Mouse (Mus musculus) 416B (cell line): Measurements from ENCODE around the gene Hnrnph3.

Experiments
- DNase-seq: peaks from one replicate; pipeline ENCODE4 v3.0.0; 2011; ENCODE audit warnings: low read depth

Gene Hnrnph3

GRCm38 (mm10) chr10:63028396-63028795 lies 4.4 kb upstream of the Hnrnph3 start:
- no peak for DNase-seq

DNA sequence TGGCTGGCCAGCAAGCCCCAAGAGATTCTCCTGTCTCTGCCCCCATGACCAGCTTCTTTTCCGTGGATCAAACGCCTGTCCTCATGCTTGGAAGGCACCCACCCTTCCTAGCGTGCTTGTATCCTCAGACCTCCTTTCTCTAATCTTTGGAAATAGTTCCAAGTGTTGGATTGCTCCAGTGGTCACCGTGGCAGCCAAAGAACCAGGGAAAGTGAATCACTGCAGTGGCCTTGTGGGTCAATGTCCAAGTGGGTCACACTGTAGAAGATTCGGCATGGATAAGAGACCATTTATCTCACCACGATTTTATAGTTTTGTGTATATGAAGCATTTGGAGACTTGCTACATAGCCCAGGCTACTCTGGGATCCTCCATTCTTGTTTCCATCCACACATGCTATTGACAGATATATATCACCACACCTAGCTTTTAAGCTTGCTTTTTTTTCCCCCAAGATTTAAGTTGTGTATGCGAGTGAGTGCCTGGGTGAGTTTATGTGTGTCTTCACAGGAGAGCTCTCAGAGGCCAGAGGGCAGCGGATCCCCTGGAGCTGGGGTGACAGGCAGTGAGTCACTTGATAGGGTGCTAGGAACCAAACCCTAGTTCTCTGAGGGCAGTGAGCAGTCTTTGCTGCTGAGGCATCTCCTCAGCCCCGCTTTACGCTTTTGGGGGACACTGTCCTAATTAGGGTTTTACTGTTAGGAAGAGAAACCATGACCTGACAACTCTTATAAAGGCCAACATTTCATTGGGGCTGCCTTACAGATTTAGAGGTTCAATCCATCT lies 3.6 kb upstream of the Hnrnph3 start:
- DNase-seq = no peak

GRCm38 (mm10) chr10:63026795-63027160 lies 2.8 kb upstream of the Hnrnph3 start:
- no peak for DNase-seq

- DNase-seq = no peak
These were observed 2.3 kb upstream of the Hnrnph3 start for GRCm38 (mm10) chr10:63026156-63026794.

DNA sequence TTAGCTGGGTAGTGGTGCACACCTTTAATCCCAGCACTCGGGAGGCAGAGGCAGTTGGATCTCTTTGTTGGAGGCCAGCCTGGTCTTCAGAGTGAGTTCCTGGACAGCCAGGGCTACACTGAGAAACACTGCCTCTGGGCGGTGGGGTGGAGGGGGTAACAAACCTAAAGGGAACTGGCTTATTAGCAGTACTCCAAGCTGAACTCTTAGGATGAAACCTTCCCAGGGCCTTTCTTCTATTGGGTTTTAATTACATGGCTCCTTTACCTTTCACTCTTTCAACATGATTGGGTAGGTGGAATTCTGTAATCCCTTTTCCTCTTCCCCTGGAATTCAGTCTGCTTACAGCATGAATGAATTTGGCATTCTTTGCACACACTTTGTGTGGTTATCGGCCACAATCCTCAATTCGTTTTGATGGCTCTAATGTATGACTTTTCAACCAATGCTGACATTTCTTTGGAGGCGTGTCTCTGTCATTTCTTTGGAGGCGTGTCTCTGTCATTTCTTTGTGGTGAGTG lies 1.5 kb upstream of the Hnrnph3 start:
- DNase-seq = no peak

GRCm38 (mm10) chr10:63025016-63025415 lies 999 bp upstream of the Hnrnph3 start:
- DNase-seq = peak; percentile 66

GRCm38 (mm10) chr10:63024580-63024910 lies 528 bp upstream of the Hnrnph3 start:
- peak; percentile 83 for DNase-seq

DNA sequence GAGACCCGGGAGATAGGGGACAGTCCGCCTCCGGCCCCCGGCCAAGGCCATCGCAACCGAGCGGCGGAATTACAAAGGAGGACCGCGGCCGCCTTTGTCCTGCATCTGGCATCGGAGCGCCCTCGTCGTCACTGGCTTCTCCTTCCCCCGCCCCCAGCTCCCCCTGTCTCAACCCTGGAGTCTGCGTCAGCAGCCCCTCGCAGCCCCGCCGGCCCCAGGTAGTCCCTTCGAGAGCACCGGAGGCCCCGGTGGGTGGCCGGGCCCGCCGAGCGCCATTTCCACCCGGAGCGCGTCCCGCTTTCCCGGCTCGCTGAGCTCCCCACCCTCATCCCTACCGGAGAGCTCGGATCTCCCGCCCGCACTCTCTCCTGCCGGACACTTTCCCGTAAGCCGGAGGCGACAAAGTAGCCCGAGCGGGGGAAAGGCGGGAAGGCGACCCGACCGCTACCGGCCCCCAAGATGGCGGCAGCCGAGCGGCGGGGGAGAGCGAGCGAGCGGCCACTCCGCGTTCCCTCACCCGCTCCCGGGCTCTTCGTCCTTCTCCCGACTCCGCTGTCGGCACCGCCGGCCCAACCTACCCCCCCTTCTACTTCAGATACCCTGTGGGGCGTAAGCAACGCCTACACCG lies 782 bp downstream of the Hnrnph3 start:
- peak; percentile 52 for DNase-seq

DNA sequence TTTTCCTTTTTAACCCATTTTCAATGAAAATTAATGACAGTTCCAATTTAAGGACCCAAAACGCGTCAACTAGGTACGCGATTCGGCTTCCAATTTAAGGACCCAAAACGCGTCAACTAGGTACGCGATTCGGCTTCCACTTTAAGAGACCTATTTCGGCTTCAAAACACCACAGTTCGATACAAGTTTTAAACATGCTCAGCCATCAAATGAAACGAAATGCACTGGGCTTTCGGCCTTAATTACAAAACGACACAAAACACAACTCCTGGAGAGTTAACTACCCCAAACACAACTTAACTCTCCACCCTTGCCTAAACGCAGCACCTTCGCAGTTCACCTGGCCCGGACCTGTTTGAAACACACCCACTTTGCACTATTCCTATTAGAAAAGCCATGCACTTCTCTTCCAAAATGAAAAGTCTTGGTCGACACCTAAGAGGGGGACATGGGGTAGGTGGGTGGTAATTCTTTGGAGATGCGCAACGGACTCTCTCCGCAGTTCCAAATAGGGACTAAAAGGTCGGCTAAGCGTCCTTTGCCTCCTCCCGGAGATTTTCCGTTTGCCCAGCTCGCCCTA lies 1.4 kb downstream of the Hnrnph3 start:
- DNase-seq = peak; percentile 31

DNA sequence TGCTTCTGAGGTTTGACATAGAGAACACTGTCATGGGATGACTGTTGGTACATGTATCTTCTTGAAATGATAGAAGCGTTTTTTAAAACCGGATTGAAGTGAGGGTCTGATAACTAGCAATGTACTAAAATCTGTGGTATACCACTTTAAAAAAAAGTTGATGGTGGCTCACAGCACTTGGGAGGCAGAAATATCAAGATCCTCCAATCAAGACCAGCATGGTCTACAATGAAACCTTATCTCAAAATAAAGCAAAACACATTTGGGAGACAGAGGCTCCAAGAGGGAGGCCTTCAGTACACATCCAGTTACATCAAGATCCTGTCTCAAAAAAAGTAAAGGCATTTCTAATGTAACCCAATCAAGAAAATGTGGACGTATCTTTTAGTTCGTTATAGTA lies 2.3 kb downstream of the Hnrnph3 start:
- peak; percentile 45 for DNase-seq

DNA sequence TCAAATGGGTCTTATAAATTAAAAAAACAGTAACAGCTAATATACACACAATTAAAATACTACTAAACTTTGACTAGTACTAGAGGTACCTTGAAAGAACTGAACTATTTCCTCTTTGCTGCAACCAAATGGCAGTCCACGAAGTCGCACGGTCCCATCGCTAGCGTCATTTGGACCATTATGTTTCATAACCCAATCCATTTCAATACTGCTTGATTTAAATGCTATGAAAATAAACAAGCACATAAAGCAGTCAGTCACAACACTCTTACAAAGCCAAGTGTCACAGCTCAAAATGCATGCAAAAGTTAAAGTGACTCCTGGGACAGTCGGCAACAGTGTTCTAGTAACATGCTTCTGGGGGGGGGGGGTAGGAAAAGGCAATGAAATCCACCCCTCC lies 4.7 kb downstream of the Hnrnph3 start:
- DNase-seq = no peak

DNA sequence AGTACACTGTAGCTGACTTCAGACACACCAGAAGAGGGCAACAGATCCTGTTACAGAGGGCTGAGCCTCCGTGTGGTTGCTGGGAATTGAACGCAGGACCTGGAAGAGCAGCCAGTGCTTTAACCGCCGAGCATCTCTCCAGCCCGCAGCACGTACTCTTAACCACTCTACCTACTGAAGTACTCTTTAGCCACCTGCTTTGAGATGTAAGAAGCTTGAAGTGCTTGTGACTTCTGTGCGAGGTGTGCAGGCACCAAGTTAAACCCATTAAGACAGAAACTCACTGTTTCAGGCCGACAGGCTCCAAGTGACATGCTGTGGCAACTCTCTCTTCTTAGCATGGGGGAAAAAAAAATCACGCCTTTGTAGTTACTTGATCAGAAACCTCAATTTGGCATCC lies 9.8 kb downstream of the Hnrnph3 start:
- no peak for DNase-seq

DNA sequence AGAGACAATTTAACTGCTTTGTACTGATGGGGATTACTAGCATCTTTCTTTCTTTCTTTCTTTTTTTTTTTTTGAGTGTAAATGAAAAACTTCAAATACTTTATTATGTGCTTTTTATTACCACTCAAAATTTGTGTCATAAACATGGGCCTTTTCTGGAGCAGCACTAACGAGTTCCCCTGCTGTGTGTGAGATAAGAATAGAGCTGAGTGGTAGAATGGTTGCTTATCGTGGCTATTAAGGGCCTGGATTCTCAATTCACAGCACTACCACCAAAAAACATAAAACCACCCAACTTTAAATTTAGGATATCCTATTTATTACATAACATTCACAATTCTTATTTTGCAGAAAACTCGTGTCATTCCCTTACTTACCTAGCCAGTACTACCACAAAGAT lies 10.5 kb downstream of the Hnrnph3 start:
- no peak for DNase-seq

DNA sequence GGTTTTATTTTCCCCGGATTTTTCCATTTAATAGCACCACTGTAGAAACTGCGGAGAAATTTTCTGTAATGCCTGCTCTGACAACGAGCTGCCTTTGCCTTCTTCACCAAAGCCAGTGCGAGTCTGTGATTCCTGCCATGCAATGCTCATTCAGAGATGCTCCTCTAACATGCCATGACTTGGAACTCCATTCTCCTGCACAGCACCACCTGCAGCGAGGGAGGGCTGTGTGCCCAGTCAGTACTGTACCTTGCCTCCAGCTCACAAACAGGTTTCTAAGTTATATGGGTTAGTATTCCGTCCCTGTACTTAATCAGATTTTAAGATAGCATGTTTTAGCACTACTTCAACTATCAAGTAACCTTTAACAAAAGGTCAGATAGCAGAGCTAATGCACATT lies 12.5 kb downstream of the Hnrnph3 start:
- DNase-seq = no peak

- peak; percentile 51 for DNase-seq
These were observed 13.7 kb downstream of the Hnrnph3 start for GRCm38 (mm10) chr10:63010268-63010667.

GRCm38 (mm10) chr10:63008193-63008592 lies 15.8 kb downstream of the Hnrnph3 start:
- peak; percentile 63 for DNase-seq

- DNase-seq = no peak
These were observed 19.5 kb downstream of the Hnrnph3 start for GRCm38 (mm10) chr10:63004556-63004955.

DNA sequence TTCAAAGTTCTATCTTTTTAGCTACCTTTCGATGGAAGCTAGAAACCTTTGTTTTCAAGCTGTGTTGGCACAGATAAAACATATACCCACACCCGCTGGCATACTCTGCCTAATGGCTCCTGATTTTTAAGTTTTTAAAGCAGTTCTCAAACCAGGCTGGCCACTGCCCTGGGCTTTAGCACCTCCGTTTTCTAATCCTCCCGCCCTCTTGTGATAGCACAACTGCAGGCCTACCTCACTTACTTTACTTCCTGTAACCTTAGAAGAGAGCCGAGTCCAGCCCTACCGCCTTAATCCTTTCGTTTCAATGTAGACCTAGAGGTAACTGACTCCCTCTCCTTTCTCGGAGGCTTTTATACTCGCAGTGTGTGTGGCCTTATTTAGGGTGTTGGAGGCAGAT lies 20.8 kb downstream of the Hnrnph3 start:
- DNase-seq = no peak

GRCm38 (mm10) chr10:63000584-63000983 lies 23.4 kb downstream of the Hnrnph3 start:
- no peak for DNase-seq

DNA sequence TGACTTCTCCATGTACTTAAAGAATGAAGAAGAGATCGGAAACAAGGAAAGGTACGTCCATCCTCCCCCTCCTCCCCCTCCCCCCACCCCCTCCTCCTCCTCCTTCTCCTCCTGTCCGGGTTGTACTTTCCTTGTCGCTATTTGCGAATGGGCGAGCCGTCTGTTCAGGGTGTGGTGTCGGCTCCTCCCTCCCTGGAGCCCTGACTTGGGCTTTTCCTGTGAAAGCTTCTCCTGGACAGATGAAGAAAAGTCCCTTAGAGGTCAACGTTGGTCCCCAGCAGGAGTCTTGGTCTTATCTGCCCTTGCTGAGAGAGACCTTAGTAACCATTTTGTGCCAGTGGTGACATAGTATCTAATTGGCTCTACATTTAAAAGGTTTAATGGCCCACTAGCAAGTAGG lies 30.0 kb downstream of the Hnrnph3 start:
- no peak for DNase-seq

DNA sequence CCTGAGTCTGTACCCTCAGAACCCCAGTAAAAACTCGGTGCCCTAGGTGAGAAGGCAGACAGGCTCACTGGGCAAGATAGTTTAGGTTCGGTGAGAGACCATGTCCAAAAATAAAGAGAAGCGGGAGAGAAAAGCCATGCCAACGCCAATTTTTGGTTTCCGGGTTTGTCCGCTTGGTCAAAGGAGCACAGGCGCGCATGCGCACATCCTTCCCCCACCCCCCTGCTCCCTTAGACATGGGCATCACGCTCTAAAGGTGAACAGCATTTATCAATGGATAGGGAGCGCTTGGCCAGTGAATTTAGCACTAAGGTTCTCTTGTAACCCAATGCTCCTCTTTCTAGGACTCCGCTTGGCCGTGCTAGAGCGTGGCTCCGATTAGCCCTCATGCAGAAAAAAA lies 33.4 kb downstream of the Hnrnph3 start:
- DNase-seq = no peak

DNA sequence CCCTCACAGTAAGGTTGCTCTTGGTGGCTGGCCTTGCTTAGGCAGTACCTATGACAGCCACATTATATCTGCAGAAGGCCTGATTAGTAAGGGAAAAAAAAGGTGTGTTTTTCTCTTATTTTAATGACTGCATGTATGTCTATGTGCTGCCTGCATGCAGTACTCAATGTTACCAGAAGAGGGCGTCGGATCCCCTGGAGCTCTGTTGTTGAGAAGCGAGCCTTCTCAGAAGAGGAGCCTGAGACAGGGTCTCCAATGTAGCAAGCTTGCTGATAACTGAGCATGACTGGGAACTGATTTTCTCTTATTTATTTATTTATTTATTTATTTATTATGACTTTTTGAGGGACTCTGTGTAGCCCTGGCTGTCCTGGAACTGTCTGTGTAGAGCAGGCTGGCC lies 36.7 kb downstream of the Hnrnph3 start:
- peak; percentile 50 for DNase-seq

- DNase-seq = no peak
These were observed 39.5 kb downstream of the Hnrnph3 start for GRCm38 (mm10) chr10:62984495-62984894.
